Mouse (Mus musculus) ES-Bruce4 (cell line): ENCODE results near the gene Tbc1d32. TPM values are rescaled to one million over a fixed set of nuclear protein-coding genes. Genes with fewer than 3 reads are reported as not detected.

Experiments used
- H3K27ac ChIP-seq: 2 replicates; pipeline ENCODE4 v1.5.1; 2012; ENCODE audit warnings: low read length, inconsistent platforms; ENCODE audit not compliant: insufficient read depth
- H3K27me3 ChIP-seq: 2 replicates; pipeline ENCODE4 v1.6.1; 2012; ENCODE audit warnings: mild to moderate bottlenecking, low read length, inconsistent platforms; ENCODE audit not compliant: control insufficient read depth, poor library complexity, insufficient read depth, severe bottlenecking
- H3K36me3 ChIP-seq: 2 replicates; pipeline ENCODE4 v1.6.1; 2012; ENCODE audit warnings: inconsistent platforms, mild to moderate bottlenecking, low read length, moderate library complexity; ENCODE audit not compliant: control insufficient read depth, poor library complexity, insufficient read depth, severe bottlenecking
- H3K4me1 ChIP-seq: one replicate; pipeline ENCODE4 v1.8.1; 2011; ENCODE audit warnings: low read length; ENCODE audit not compliant: control insufficient read depth, insufficient read depth
- H3K4me3 ChIP-seq: 2 replicates; pipeline ENCODE4 v1.5.1; 2011; ENCODE audit warnings: low read depth, mild to moderate bottlenecking, low read length
- H3K9ac ChIP-seq: 2 replicates; pipeline ENCODE4 v1.6.1; 2012; ENCODE audit warnings: low read depth, mild to moderate bottlenecking, inconsistent platforms; ENCODE audit not compliant: poor library complexity, severe bottlenecking
- H3K9me3 ChIP-seq: replicated peaks from 2 replicates; pipeline ENCODE4 v1.6.1; 2012; ENCODE audit warnings: mild to moderate bottlenecking, low read length, inconsistent platforms; ENCODE audit not compliant: control insufficient read depth, poor library complexity, insufficient read depth, severe bottlenecking
- CTCF ChIP-seq: IDR thresholded peaks from one replicate; pipeline ENCODE4 v1.8.1; 2011; ENCODE audit warnings: low read depth, low read length
- EP300 ChIP-seq: IDR thresholded peaks from 2 replicates; pipeline ENCODE4 v1.6.1; 2011; ENCODE audit warnings: low read depth, low read length; ENCODE audit not compliant: insufficient read depth
- POLR2A ChIP-seq: IDR thresholded peaks from one replicate; pipeline ENCODE4 v1.8.1; 2011; ENCODE audit warnings: low read length; ENCODE audit not compliant: insufficient read depth
- polyA plus RNA-seq: library from polyadenylated mRNA; stranded (reverse); fragments of >200 nt; gene quantifications from 2 replicates; pipeline ENCODE4 v1.2.4, GENCODE M21; 2011; ENCODE audit warnings: low read depth; ENCODE audit not compliant: missing spikeins, insufficient read depth, insufficient read length

Gene Tbc1d32
- polyA plus RNA-seq, 1 experiment: 9.5 TPM

DNA sequence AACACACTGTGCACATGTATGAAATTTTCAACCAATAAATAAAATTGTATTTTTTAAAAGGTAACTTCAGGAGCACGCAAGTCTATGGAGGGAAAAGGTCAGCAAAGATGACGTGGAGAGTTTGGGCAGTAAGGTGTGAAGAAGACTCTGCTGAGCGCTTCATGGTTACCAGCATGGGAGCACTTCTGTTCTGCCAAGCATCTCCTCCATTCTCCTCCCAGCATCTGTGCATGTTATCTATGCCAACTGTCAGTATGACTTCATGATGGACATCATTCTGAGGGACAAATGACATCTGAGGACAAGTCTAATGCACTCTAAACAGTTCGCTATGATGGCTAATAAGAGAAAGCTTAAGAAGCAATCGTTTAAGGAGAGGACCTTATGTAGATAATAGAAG, 91.3 kb downstream of the Tbc1d32 start:
- Histone ChIP-seq H3K9me3 (no peaks in the 10 kb centered on the region), H3K9ac (no peak overlapping the region), H3K4me3 (no peak overlapping the region), H3K4me1 (no peaks in the 10 kb centered on the region), H3K27me3 (no peaks in the 10 kb centered on the region), H3K27ac (no peak overlapping the region), H3K36me3 (no peaks in the 10 kb centered on the region)
- TF ChIP-seq POLR2A (no peak), EP300 (no peak), CTCF (no peak)

DNA sequence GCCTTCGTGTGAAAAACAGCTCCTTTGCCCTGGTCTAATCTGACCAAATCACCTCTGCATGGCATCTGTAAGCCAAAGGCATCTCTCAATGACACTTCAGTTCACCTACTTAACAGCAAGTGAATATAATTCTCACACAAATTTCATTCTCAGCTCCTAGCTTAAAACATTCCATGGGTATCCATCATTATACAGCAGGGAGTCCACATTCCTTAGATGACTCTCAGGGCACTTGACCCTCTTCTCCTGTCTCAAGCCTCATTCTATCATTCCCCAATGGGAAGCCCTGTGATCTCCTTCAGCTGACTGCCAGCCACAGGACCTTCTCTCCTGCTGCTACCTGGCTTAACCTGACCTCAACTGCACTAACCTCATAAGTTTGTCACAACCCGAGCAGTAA, 98.8 kb downstream of the Tbc1d32 start:
- Histone ChIP-seq H3K9me3 (no peaks in the 10 kb centered on the region), H3K4me1 (no peaks in the 10 kb centered on the region), H3K27me3 (no peaks in the 10 kb centered on the region), H3K9ac (no peak overlapping the region), H3K27ac (no peak overlapping the region), H3K4me3 (no peak overlapping the region), H3K36me3 (no peaks in the 10 kb centered on the region)
- no peak for TF ChIP-seq EP300
- no peak for TF ChIP-seq CTCF
- no peak for TF ChIP-seq POLR2A

- H3K36me3 ChIP-seq: no peaks in the 10 kb centered on the region
- H3K4me3 ChIP-seq: no peak overlapping the region
- TF ChIP-seq POLR2A: no peak
- TF ChIP-seq EP300: no peak
- no peak for TF ChIP-seq CTCF
- H3K4me1 ChIP-seq: no peaks in the 10 kb centered on the region
- H3K27ac ChIP-seq: no peak overlapping the region
- no peak overlapping the region for H3K9ac ChIP-seq
- no peaks in the 10 kb centered on the region for H3K27me3 ChIP-seq
- H3K9me3 ChIP-seq: no peaks in the 10 kb centered on the region
Observed at GRCm38 (mm10) chr10:56126972-56127371, 101.5 kb downstream of the Tbc1d32 start.

DNA sequence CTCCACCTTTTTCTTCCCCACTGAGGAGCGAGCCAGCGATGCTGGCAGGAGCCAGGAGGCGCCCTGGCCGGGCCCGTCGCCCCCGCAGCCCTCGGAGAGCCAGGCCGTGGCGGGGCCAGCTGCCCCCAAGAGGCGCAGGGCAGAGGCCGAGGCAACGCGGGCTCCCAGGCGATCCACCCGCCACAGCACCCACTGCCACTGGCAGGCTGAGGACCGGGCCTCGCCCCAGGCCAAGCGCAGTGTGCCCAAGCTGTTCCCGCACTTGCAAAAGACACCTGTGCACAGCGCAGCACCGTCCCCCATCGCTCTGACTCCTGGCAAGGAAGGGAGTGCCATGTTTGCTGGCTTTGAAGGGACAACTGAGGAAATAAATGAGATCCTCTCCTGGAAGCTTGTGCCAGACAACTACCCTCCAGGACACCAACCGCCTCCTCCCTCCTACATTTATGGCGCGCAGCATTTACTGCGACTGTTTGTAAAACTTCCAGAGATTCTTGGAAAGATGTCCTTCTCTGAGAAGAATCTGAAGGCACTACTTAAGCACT, 112.8 kb downstream of the Tbc1d32 start:
- Histone ChIP-seq H3K4me3 (peak overlapping the region; percentile 82), H3K36me3 (no peaks in the 10 kb centered on the region), H3K27ac (no peak overlapping the region), H3K27me3 (no peaks in the 10 kb centered on the region), H3K9ac (peak overlapping the region; percentile 34), H3K9me3 (no peaks in the 10 kb centered on the region), H3K4me1 (no peaks in the 10 kb centered on the region)
- no peak for TF ChIP-seq POLR2A
- no peak for TF ChIP-seq EP300

GRCm38 (mm10) chr10:56114951-56115635, 113.4 kb downstream of the Tbc1d32 start:
- Histone ChIP-seq H3K9ac (peak overlapping the region; percentile 34), H3K36me3 (no peaks in the 10 kb centered on the region), H3K27me3 (no peaks in the 10 kb centered on the region), H3K4me1 (no peaks in the 10 kb centered on the region), H3K4me3 (peak overlapping the region; percentile 82), H3K27ac (peak overlapping the region; percentile 31; the same call in 1 of the 2 replicates), H3K9me3 (no peaks in the 10 kb centered on the region)
- TF ChIP-seq CTCF: no peak
- no peak for TF ChIP-seq POLR2A
- no peak for TF ChIP-seq EP300

- no peaks in the 10 kb centered on the region for H3K9me3 ChIP-seq
- H3K27me3 ChIP-seq: no peaks in the 10 kb centered on the region
- no peak for TF ChIP-seq CTCF
- no peak for TF ChIP-seq EP300
- no peak for TF ChIP-seq POLR2A
- no peaks in the 10 kb centered on the region for H3K4me1 ChIP-seq
- no peak overlapping the region for H3K4me3 ChIP-seq
- H3K36me3 ChIP-seq: no peaks in the 10 kb centered on the region
- H3K27ac ChIP-seq: no peak overlapping the region
- no peak overlapping the region for H3K9ac ChIP-seq
Observed at GRCm38 (mm10) chr10:56106996-56107334, 121.5 kb downstream of the Tbc1d32 start.
